Mouse (Mus musculus) liver, embryonic 13.5 days (tissue): ENCODE measurements at regions not wholly inside any gene's neighbourhood (a gene's known extent, or its start where the extent isn't known, plus 50 kb on each side); places are given as distances from the start of the nearest gene placed in this dataset.

Experiments used
- ATAC-seq: fragments of 200-750 bp; cut with Nextera tagmentation; 2 replicates; pipeline ENCODE4 v1.8.0; 2017; ENCODE audit warnings: low read depth, mild to moderate bottlenecking, moderate number of reproducible peaks, moderate library complexity
- DNase-seq: peaks from one replicate; pipeline ENCODE4 v3.0.0; 2022
- H3K27ac ChIP-seq: fragments of 300-500 bp; sonication (generic); 2 replicates; pipeline ENCODE4 v1.5.1; 2015; ENCODE audit warnings: moderate library complexity, mild to moderate bottlenecking, inconsistent platforms
- H3K27me3 ChIP-seq: fragments of 300-500 bp; sonication (generic); 2 replicates; pipeline ENCODE4 v1.6.1; 2015; ENCODE audit warnings: mild to moderate bottlenecking, inconsistent platforms
- H3K36me3 ChIP-seq: fragments of 300-500 bp; sonication (generic); 2 replicates; pipeline ENCODE4 v1.6.1; 2015; ENCODE audit warnings: mild to moderate bottlenecking, inconsistent platforms
- H3K4me1 ChIP-seq: fragments of 300-500 bp; sonication (generic); replicated peaks from 2 replicates; pipeline ENCODE4 v1.6.1; 2015; ENCODE audit warnings: inconsistent platforms
- H3K4me2 ChIP-seq: fragments of 300-500 bp; sonication (generic); 2 replicates; pipeline ENCODE4 v1.6.1; 2015; ENCODE audit warnings: inconsistent platforms, mild to moderate bottlenecking, moderate library complexity
- H3K4me3 ChIP-seq: fragments of 300-500 bp; sonication (generic); replicated peaks from 2 replicates; pipeline ENCODE4 v1.5.1; 2015; ENCODE audit warnings: mild to moderate bottlenecking, inconsistent platforms
- H3K9ac ChIP-seq: fragments of 300-500 bp; sonication (generic); 2 replicates; pipeline ENCODE4 v1.6.1; 2015; ENCODE audit warnings: mild to moderate bottlenecking, inconsistent platforms
- H3K9me3 ChIP-seq: fragments of 300-500 bp; sonication (generic); replicated peaks from 2 replicates; pipeline ENCODE4 v1.6.1; 2016; ENCODE audit warnings: inconsistent platforms
- WGBS: fragments of 180-500 bp; shearing (Covaris S2); methylation state at CpG from one replicate; pipeline ENCODE4 v1.1.7; 2015; ENCODE audit not compliant: insufficient replicate concordance; 5-methylcytosine and 5-hydroxymethylcytosine counted together

DNA sequence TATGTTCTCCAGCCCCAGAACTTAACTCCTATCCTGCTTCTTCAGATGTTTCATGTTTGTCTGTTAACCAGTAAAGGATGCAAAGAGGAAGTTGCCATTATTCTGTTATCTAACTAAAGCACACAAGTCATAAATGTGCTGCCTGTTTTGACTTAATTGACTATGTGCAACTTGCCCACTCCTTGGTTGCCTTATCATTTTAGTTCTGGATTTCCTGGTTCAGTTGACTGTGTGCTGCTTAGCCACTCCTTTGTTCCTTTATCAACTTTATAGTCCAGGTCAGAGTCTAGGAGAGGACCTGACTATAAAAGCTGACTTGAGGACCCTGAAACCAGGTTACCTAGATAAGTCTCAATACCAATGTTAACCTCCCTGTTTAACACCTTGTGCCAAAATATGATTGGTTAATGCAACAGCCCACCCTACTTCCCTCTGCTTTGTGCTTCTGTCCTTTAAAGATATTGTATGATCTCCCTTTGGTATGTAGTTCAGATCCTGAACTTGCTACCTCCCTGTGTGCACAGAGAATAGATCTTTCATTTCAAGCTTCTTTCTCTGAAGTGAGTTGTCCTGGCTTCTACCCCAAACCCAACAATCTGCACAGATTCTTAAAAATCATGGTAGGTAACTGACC, 721.2 kb upstream of the Lcorl start:
- H3K9me3 ChIP-seq, result no peaks in the 10 kb centered on the region
- no peak overlapping the region for H3K27ac ChIP-seq
- no peaks in the 10 kb centered on the region for H3K27me3 ChIP-seq
- no peak overlapping the region for H3K9ac ChIP-seq
- H3K36me3 ChIP-seq, result no peaks in the 10 kb centered on the region
- DNase-seq, result no peak
- peak; percentile 36; the same call in 1 of the 2 replicates for ATAC-seq
- no peak overlapping the region for H3K4me2 ChIP-seq
- no peaks in the 10 kb centered on the region for H3K4me1 ChIP-seq
- H3K4me3 ChIP-seq, result no peak overlapping the region

DNA sequence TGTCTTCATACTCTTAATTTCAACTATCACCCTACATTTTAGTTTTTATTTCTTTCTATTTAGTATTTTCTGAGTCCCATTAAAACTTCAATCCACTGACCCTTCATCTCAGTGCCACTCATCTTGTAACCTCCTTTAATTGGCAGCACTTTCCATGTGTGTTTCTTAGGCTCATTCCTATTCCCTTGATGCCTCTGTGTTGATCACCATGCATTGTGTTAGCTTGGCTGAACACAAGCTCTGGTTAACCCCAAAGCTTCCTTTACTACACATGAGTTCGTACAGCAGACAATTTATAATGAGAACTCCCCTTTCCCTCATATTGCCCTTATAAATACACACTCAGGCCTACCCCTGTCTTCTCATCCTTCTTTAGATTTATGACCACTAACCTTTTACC, 716.5 kb upstream of the Lcorl start:
- Histone ChIP-seq H3K4me1 (no peaks in the 10 kb centered on the region), H3K27me3 (no peaks in the 10 kb centered on the region), H3K9me3 (no peaks in the 10 kb centered on the region), H3K4me2 (no peak overlapping the region), H3K36me3 (no peaks in the 10 kb centered on the region), H3K9ac (no peak overlapping the region), H3K27ac (no peak overlapping the region), H3K4me3 (no peak overlapping the region)
- DNase-seq, result no peak
- 74% methylated on average over 1 of the region's 1 CpGs for WGBS
- no peak for ATAC-seq

DNA sequence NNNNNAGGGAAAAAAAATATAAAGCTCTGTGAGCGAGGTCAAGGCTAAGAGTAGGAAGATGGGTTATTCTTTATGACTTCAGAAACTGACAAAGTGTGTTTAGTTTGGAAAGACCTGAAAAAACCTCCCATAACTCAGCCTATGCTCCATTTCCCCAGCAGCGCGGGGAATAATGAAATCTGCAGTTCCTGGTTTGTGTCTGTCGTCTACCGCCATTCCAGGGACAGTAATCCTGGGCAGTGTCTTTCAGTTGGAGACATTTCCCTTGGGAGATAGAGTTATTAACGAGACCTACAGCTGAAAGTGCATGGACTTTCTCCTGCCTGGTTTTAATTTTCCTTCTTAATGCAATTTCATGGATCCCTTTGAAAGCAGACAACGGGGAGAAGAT, 715.9 kb upstream of the Lcorl start:
- Histone ChIP-seq H3K4me2 (no peak overlapping the region), H3K27me3 (no peaks in the 10 kb centered on the region), H3K9me3 (no peaks in the 10 kb centered on the region), H3K4me1 (no peaks in the 10 kb centered on the region), H3K4me3 (no peak overlapping the region), H3K9ac (no peak overlapping the region), H3K36me3 (no peaks in the 10 kb centered on the region), H3K27ac (no peak overlapping the region)
- DNase-seq, result no peak
- 68% methylated on average over 7 of the region's 7 CpGs for WGBS
- ATAC-seq, result no peak

DNA sequence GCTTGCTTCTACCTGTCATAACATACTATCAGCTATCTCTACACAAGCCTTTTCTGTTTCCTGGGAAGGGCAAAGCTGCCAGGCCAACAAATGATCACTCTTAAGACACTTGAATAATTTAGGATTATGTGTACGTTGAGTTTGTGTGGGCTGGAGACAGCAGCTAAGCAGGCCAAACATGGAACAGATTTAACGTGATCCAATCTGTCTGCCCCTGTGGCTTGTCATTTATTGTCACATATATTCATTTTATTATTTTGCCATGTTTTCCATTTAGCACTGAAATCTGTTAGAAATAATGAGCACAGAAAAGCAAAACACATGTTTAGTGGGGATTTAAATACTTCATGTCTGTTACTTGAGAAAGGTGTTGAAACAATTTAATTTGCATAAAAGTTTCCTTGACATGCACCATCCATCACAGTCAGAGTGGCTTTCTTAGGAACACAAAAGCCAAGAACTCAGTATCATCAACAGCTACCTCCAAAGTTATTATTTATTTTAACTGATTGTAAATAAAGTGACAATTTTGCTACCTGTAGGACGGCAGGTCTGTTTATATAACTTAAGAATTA, 699.4 kb upstream of the Lcorl start:
- H3K9me3 ChIP-seq, result no peaks in the 10 kb centered on the region
- no peaks in the 10 kb centered on the region for H3K4me1 ChIP-seq
- H3K36me3 ChIP-seq, result no peaks in the 10 kb centered on the region
- ATAC-seq (no peak), DNase-seq (no peak)
- 74% methylated on average over 3 of the region's 3 CpGs for WGBS
- H3K9ac ChIP-seq, result no peak overlapping the region
- no peak overlapping the region for H3K27ac ChIP-seq
- H3K4me2 ChIP-seq, result no peak overlapping the region
- no peak overlapping the region for H3K4me3 ChIP-seq
- no peaks in the 10 kb centered on the region for H3K27me3 ChIP-seq

DNA sequence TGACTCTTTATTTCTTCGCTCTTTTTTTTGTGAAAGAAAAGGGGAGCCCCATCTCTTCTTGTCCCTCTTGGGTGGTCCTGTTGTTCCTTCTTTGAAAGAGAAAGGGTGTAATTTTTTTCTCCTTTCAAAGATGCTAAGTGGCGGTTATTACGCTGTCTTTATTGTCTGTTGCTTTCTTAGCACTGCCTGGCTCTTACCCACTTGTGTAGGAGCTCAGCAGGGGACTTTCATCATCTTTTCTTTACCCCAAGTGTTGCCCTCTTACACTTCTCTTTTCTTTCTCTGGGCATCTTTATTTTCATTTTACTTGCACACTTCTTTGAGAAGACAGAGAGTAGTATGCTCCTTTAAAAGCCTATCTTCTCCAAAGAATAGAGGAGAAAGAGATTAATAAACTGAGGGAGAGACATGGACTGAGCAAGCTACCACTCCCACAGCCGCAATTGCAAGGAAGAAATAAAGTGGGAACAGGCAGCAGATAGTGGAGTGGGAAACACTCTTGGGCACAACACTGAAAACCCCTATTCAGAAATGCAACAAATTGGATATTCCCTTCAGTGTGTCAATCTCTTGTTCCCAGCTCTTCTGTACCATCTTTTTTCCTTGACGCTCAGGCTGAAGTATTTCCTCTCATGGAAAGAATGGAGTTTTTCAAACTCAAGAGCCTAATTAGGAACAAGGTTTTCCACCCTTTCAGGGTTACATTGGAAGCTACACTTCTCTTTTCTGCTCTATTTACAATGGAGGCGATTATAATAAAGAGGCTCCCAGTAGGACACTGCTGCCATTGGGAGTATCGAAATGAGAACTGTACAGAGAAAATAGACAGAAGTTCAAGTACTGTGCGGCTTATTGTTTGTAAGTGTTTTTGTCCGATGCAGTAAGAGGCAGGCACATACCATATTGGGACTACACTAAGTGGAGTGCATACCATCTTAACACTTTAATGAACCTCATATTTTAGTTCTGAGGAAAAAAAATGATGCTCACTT, 684.2 kb upstream of the Lcorl start:
- H3K9ac ChIP-seq, result no peak overlapping the region
- WGBS, result 67% methylated on average over 9 of the region's 9 CpGs
- no peak overlapping the region for H3K4me3 ChIP-seq
- H3K4me1 ChIP-seq, result no peaks in the 10 kb centered on the region
- no peaks in the 10 kb centered on the region for H3K27me3 ChIP-seq
- ATAC-seq (no peak), DNase-seq (no peak)
- H3K27ac ChIP-seq, result no peak overlapping the region
- no peaks in the 10 kb centered on the region for H3K36me3 ChIP-seq
- no peak overlapping the region for H3K4me2 ChIP-seq
- no peaks in the 10 kb centered on the region for H3K9me3 ChIP-seq
